Mouse (Mus musculus) brain, embryonic 14.5 days (tissue): ENCODE results near the gene Nmral1.
"Not testable (repeated sequence)": the region's sequence is repeated elsewhere in the genome, so short reads cannot be mapped to it uniquely, and the experiment has no call there.

Experiments used
- CTCF ChIP-seq: fragments of 200-500 bp; IDR thresholded peaks from 2 replicates; pipeline ENCODE4 v1.5.1; 2012; ENCODE audit warnings: inconsistent platforms, mild to moderate bottlenecking, moderate library complexity, borderline replicate concordance; ENCODE audit not compliant: insufficient read depth, insufficient read length; ENCODE audit errors: extremely low read depth
- POLR2A ChIP-seq: fragments of 200-500 bp; IDR thresholded peaks from 2 replicates; pipeline ENCODE4 v1.6.1; 2012; ENCODE audit warnings: mild to moderate bottlenecking, inconsistent platforms, borderline replicate concordance; ENCODE audit not compliant: poor library complexity, insufficient read depth, insufficient read length, severe bottlenecking; ENCODE audit errors: extremely low read depth

DNA sequence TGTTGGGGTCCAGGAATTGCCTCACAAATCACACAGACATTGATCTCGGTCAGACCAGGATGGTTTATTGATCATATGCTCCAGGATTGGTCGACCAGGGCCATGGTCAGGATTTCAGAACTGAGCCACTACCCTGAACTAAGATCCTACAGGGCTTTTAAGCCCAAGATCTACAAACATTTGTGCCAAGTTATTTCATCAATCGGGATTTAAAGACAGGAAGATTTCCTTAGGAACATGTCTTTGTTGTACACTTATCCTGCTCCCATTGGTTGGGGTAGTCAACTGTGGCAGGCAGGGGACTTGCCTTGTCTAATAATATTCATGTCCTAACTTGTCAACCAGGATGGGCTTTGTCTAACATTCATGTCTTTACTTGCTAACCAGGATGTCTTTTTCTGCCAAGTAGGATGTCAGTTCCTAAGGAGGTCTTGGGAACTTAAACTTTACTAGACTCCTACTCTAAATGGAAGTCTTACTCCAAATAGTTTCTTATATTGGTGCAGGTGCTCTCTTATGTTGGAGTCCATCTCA, 38.2 kb downstream of the Nmral1 start:
- not testable (repeated sequence) for TF ChIP-seq CTCF, POLR2A
